Mouse (Mus musculus) ovary, adult 18-20 months (tissue): ENCODE results near the gene Phykpl.
"Not testable (repeated sequence)": the region's sequence is repeated elsewhere in the genome, so short reads cannot be mapped to it uniquely, and the experiment has no call there.

Experiments used
- DNase-seq: peaks from one replicate; pipeline ENCODE4 v3.0.0; 2022; ENCODE audit warnings: low spot score, mixed read lengths

Phykpl gene

GRCm38 (mm10) chr11:51586411-51586810 lies 1.9 kb downstream of the Phykpl start:
- DNase-seq = no peak

DNA sequence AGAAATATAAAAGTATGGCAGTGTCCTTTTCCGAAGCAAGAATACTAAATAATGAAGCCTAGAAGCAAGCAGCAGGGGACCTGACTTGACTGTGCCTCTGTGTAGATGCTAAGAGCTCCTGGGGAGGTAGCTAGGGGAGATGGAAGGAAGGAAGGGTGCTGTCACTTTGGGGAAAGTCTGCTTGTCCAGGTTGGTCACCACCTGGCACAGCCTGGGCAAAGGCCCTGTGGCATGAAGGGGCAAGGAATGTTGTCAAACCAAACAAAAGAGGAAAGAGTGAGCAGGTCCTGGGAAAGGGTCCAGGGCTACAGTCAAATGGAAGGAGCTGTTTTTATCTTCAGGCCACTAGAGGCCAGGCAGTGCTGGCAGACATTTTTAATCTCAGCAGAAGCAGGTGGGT lies 2.5 kb downstream of the Phykpl start:
- DNase-seq = no peak

- no peak for DNase-seq
Measured at GRCm38 (mm10) chr11:51588833-51589232, 4.3 kb downstream of the Phykpl start.

GRCm38 (mm10) chr11:51590002-51590401 lies 5.4 kb downstream of the Phykpl start:
- no peak for DNase-seq

DNA sequence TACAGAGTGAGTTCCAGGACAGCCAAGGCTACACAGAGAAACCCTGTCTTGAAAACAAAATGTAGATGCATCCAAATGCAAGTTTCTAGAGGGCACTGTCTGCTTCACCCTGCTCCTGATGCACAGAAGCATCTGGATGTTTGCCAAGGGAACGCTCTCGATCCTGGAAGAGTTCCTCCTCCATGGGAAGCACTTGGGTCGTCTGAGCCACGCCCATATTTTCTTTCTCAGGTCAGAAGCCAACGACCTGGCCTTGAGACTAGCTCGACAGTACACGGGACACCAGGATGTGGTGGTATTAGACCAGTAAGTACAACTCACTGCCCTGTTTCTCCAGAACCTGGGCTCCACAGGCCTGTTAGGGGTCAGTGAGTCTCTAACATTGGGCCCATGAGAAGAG lies 6.6 kb downstream of the Phykpl start:
- no peak for DNase-seq

- no peak for DNase-seq
Measured at GRCm38 (mm10) chr11:51591915-51592314, 7.4 kb downstream of the Phykpl start.

DNA sequence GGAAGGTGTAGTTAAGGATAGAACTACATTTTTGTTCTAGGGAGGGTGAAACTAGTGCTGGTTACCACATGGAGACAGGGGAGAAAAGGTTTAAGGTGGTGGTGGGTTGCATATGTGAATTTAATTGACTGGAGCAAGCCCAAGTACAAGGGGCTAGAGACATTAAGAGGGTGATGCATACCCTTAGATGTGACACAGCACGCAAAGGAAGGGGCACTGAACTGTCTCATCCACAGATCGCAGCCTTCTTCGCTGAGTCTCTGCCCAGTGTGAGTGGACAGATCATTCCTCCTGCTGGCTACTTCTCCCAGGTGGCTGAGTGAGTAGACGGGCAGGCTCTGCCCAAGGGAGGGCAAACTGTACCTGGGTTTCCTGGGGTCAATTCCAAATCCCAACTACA lies 8.8 kb downstream of the Phykpl start:
- DNase-seq = no peak

GRCm38 (mm10) chr11:51593849-51594248 lies 9.3 kb downstream of the Phykpl start:
- DNase-seq = no peak

DNA sequence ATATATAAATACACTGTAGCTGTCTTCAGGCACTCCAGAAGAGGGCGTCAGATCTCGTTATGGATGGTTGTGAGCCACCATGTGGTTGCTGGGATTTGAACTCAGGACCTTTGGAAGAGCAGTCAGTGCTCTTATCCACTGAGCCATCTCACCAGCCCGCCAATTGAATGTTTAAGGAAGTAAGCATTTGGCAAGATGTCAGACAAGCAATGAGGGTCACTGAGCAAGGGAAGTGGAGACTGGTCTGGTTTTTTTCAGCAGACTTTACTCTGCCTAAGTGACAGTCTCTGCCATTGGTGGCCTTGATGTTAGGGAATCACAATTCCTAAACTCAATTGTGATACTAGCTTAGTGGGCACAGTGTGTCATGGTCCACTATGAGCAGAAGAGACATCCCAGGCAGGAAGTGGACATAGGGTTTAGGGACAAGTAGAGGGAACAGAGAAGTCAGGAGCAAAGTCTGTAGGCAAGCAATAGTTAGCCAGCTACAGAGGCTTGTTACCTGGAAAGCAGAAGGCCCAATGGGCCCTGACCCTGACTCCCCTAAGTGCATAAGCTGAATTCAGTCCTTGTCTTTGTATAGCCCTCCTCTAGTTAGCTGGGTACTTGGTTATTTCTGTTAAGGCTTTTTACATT lies 10.3 kb downstream of the Phykpl start:
- no peak for DNase-seq

GRCm38 (mm10) chr11:51595459-51596083 lies 11.0 kb downstream of the Phykpl start:
- DNase-seq = no peak

GRCm38 (mm10) chr11:51597553-51597952 lies 13.0 kb downstream of the Phykpl start:
- no peak for DNase-seq

GRCm38 (mm10) chr11:51602253-51602652 lies 17.7 kb downstream of the Phykpl start:
- DNase-seq = no peak

DNA sequence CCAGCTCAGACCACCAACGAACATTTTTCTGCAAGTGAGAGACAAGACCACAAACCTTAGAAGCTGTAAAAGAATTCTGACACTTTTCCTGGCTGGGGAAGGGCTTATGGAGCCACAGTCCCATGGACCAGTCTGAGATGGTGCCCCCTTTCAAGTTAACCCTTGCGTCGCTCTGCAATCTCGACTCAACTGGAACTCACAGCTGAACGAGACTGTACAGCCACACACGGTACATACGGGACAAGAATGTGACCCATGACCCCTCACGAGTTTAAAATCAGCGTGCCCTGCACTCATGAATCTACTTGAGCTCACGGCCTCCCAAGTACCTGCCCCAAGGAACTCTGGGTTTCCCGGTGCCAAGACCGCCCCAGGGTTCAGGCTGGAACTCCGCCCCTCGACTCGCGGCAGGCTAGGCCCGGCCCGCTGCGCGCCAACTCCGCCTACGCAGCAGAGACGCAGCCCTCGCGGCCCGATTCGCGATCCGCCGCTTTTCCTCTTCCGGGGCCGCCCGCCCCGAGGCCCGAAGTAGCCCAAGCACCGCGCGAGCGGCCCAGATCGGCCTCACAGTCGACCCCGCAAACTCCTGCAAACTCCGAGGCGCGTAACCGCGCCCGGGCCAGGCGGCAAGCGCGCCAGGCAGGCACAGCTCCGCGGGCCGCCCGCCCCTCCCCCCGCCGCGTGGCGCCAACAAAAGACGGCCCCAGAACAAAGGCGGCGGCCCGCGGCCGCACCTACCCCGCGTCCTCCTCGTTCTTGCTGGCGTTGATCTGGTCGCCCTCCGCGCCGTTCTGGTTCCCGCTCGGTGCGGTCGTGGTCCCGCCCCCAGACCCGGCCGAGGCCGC lies 21.3 kb downstream of the Phykpl start:
- peak; percentile 87 for DNase-seq

- DNase-seq = peak; percentile 93
Measured at GRCm38 (mm10) chr11:51606447-51607095, 22.0 kb downstream of the Phykpl start, which contains the start of gene Hnrnpab. TSS of gene Hnrnpab (minus strand) at chr11:51606847.

GRCm38 (mm10) chr11:51607096-51607738 lies 22.7 kb downstream of the Phykpl start:
- DNase-seq = no peak

DNA sequence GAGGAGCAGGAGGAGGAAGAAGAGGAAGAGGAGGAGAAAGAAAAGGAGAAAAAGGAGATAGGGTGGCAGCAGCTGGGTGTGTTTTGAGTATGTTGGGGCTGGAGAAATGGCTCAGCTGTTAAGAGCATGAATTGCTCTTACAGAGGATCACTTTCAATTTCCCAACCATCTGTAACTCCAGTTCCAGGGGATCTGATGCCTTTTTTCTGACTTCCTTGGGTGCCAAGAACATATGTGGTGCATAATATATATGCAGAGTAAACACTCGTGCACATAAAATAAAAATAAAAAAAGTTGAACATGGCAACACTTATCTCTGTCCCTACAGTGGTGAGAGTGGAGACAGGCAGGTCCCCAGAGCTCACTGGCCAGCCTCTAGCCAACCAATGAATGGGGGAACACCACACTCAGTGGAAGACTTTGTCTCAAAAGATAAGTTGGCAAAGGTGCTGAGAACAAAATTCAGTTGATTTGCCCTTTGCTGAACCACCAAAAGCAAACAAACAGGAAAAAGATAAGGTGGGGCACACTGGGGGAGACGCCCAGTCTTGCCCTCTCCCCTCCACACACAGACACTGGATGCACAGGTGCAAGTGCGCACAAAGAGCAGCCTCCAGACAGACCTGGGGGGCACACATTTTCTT lies 24.8 kb downstream of the Phykpl start:
- no peak for DNase-seq

GRCm38 (mm10) chr11:51609940-51610339 lies 25.4 kb downstream of the Phykpl start:
- not testable (repeated sequence) for DNase-seq

GRCm38 (mm10) chr11:51614256-51614655 lies 29.7 kb downstream of the Phykpl start:
- DNase-seq = no peak

DNA sequence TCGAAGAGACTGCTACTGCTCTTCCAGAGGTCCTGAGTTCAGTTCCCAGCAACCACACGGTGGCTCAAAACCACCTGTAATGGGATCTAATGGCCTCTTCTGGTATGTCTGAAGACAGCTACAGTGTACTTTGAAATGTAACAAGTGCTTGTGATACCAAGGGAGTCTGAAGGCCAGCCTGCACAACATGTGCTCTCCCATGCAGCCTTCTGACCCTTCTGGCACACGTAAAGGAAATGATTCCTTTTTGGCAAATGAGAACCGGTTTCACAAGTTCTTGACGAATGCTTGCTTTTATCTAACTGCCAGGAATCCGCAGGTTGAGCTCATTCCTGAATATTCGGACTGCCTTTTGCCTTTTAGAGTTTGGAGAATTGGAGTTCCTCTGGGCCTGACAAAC lies 30.6 kb downstream of the Phykpl start:
- no peak for DNase-seq

DNA sequence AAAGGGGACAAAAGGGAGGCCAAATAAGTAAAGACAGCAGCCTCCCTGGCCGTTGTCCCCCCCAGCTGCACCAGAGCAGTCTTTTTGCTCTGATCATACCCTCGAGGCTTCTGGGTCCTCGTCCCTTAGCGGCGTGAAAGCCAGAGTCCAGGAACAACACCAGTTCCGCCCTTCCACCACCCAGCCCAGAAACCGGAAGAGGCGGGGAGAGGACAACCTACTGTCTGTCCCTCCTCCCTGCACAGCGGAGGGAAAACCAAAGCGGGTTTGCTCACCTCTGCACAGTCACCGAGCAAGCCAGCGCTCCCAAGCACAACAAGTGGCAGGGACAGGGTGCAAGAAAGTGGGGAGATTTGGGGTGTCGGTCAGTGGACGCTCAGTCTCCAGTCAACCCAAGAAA lies 31.0 kb downstream of the Phykpl start:
- peak; percentile 74 for DNase-seq

DNA sequence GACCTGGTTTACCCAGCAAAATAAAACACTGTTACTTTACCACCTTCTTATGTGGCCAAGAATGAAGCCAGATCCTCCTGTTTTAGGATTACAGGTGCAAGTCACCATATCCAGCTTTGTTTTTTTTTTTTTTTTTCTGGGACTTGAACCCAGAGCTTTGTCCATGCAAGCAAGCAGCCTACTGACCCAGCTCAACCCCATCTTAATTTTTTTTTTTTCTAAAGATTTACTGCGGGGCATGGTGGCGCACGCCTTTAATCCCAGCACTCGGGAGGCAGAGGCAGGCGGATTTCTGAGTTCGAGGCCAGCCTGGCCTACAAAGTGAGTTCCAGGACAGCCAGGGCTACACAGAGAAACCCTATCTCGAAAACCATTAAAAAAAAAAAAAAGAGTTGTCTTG lies 31.6 kb downstream of the Phykpl start:
- DNase-seq = not testable (repeated sequence)
